Mouse (Mus musculus): ENCODE results near the gene Fam83e. TPM values are rescaled to one million over a fixed set of nuclear protein-coding genes. Genes with fewer than 3 reads are reported as not detected.

Fam83e gene
- polyA plus RNA-seq (2015; fragmentation: Nextera tagmentation; extraction: Ambion mirVana): 0.37 and 0.47 TPM in 2 replicates

DNA sequence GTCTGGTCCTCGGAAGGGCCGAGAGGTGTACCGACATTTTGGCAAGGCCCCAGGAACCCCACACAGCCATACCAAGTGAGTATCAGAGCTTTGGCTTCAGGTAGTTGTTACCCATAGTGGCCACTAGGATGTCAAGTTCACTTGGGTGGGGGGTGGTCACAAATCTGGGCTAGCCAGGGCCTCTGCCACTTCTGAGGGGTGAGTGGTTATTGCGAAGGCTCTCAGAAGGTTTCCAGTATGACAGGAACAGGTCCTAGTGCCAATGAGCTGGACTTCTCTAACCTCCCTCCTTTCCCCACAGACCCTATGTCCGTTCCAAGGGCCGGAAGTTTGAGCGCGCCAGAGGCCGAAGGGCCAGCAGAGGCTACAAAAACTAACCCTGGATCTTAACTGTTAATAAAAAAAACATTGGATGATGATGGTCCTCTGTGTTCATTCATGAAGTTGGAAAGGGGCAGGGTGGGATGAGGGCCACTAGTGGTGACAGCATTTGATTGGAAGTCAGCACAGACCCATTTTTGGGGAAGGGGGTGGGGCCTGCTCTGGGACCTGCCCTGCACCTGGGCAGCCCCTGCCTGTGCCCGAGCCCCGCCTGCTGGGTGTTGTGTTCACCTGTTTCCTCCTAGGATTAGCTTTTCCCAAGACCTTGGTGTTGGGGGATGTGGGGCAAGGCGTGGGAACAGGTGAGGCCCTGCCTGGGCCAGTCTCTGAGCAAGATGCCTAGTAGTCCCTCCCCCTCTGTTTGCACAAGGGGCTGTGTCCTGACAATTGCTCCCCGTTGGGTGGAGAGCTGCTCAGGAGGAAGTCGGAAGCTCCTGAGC, at the start of gene Fam83e:
TSS of gene Fam83e (plus strand) at position 800 of the 821 bp plus-strand sequence.
- H3K36me3 ChIP-seq: peaks cover 67% of the 10 kb centered on the region
- 78% methylated on average over 14 of the region's 14 CpGs for WGBS (ENCODE audit: insufficient replicate concordance)
- H3K9me3 ChIP-seq (replicated peaks): no peaks in the 10 kb centered on the region
- ATAC-seq (ENCODE audit: low read depth) (no peak), DNase-seq (no peak)
- H3K4me1 ChIP-seq (replicated peaks): peaks cover 46% of the 10 kb centered on the region
- peak within 1 kb of the TSS; percentile 96; the same call in 1 of the 2 replicates for H3K9ac ChIP-seq
- no peaks in the 10 kb centered on the region for H3K27me3 ChIP-seq
- peak within 1 kb of the TSS; percentile 87 for H3K27ac ChIP-seq
- H3K4me3 ChIP-seq (replicated peaks): peak within 1 kb of the TSS; percentile 81; the same call in 1 of the 2 replicates
- H3K4me2 ChIP-seq: peak within 1 kb of the TSS; percentile 73

DNA sequence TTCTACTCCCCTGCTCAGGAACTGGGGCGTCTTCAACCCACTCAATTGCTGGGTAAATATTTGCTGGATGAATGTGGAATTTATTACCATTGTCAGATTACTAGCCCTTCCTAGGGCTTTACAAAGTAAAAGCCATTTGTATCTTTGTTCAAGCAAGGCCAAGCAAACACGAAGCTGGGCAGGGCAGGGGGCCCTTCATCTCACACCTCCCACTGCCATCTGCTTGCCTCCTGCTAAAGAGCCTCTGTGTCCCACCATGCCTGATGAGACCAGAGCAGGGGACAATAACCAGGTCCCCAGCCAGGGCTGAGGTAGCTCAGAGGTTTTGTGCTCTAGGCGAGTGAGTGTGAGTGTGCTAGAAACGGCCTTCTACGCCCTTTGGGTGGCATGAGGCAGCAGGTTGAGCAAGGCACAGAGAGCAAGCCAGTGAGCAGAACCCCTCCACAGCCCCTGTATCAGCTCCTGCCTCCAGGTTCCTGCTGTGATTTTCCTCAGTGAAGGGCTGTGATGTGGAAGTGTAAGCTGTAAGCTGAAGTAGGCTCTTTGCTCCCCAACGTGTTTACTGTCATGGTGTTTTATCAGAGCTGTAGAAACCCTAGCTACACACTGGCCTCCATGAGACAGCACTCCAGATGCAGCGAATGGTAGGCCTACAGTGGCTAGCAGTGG, 43.3 kb upstream of the Fam83e start:
- WGBS (ENCODE audit: insufficient replicate concordance): 61% methylated on average over 7 of the region's 7 CpGs
- Histone ChIP-seq H3K27ac (no peak overlapping the region), H3K4me3 (replicated peaks) (no peak overlapping the region), H3K36me3 (no peaks in the 10 kb centered on the region), H3K4me2 (no peak overlapping the region), H3K9ac (no peak overlapping the region), H3K4me1 (replicated peaks) (peaks cover 19% of the 10 kb centered on the region), H3K27me3 (0 out of 2 replicates have a peak, but pooled peaks cover 7% of the 10 kb centered on the region), H3K9me3 (replicated peaks) (no peaks in the 10 kb centered on the region)
- ATAC-seq (ENCODE audit: low read depth) (no peak), DNase-seq (no peak)

DNA sequence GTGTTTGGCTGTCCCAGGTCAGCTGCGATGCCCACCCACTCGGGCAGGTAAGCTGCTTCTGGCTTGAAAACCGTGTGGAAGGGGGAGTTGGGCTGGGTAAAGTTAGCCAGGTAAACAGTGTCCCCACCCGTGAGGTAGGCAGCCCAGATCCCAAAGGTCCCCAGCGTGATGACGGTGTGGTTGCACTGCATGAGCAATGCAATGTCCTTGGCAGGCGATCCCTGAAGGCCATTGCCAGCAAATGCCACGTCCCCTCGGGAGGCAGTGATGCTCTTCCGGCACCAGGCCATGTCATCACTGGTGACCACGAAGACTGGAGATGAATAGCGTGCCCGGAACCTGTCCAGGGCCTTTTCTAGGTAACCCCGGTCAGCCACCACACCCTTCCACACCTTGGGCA, 42.5 kb upstream of the Fam83e start:
- no peak for DNase-seq
- no peak for ATAC-seq (ENCODE audit: low read depth)
- Histone ChIP-seq H3K9ac (no peak overlapping the region), H3K27ac (no peak overlapping the region), H3K4me1 (replicated peaks) (peaks cover 19% of the 10 kb centered on the region), H3K36me3 (no peaks in the 10 kb centered on the region), H3K4me3 (replicated peaks) (no peak overlapping the region), H3K4me2 (no peak overlapping the region), H3K9me3 (replicated peaks) (no peaks in the 10 kb centered on the region), H3K27me3 (0 out of 2 replicates have a peak, but pooled peaks cover 7% of the 10 kb centered on the region)
- 76% methylated on average over 14 of the region's 14 CpGs for WGBS (ENCODE audit: insufficient replicate concordance)

DNA sequence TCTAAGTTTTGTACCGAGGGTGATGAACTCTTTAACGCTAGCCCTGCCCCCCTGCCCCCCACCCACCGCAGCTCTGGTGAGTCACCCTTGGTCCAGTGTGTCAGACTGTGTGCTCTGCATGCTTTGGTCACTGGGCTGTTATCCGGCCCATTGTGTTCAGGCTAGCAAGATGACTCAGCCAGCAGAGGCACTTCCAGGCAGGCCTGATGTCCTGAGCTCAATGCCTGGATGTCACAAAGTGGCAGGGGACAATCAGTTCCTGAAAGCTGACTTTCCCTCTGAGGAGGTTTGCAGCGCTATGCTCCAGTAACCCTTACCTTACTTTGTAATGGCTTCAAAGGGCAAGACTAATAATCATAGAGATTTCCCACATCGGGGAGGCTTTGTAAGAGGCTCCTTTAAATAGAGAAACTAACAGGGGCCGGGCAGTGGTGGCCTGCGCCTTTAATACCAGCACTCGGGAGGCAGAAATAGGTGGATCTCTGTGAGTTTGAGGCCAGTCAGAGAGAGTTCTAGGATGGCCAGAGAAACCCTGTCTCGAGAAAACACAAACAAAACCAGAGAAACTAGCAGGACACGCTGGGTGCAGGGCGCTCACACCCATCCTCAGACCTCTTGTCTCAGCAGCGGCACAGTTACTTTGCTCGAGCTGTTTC, 40.9 kb upstream of the Fam83e start:
- Histone ChIP-seq H3K4me2 (no peak overlapping the region), H3K9me3 (replicated peaks) (no peaks in the 10 kb centered on the region), H3K27me3 (0 out of 2 replicates have a peak, but pooled peaks cover 8% of the 10 kb centered on the region), H3K4me3 (replicated peaks) (no peak overlapping the region), H3K27ac (no peak overlapping the region), H3K4me1 (replicated peaks) (peaks cover 19% of the 10 kb centered on the region), H3K36me3 (no peaks in the 10 kb centered on the region), H3K9ac (no peak overlapping the region)
- 65% methylated on average over 14 of the region's 14 CpGs for WGBS (ENCODE audit: insufficient replicate concordance)
- no peak for ATAC-seq (ENCODE audit: low read depth)
- DNase-seq: no peak

DNA sequence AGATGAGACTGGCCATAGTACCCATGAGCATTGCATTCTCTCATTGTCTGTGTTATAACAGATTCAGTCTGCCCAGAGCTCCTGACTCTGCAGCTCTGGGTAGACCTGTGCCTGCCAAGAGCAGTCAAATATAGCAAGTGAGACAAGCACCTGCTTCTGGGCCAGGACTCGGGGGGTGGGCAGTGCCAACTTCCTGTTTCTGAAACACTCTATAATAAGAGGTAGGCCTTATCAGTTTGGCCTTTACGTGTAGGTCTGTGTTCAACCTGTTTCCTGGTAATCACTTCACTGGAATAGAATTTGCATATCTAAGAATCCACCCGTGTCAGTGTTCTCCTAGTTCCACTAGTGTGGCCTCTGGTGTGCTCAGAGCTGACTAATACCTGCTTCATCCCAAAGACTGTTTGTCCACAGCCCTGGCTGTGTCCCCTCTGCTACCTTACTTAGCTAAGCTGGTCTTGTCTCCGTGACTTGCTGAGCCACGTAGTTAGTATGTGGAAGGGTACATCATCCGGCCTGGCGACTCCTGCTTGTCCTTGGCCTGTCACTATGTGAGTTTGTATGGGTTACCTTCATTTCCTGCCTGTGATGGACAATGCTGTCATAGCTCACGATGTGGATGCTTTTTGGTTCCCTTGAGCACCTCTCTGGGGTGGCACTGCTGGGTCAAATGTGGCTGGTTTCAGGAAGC, 39.8 kb upstream of the Fam83e start:
- H3K27ac ChIP-seq: no peak overlapping the region
- no peak overlapping the region for H3K4me3 ChIP-seq (replicated peaks)
- H3K36me3 ChIP-seq: no peaks in the 10 kb centered on the region
- ATAC-seq (ENCODE audit: low read depth) (no peak), DNase-seq (no peak)
- 46% methylated on average over 8 of the region's 8 CpGs for WGBS (ENCODE audit: insufficient replicate concordance)
- H3K9ac ChIP-seq: no peak overlapping the region
- H3K4me1 ChIP-seq (replicated peaks): peaks cover 22% of the 10 kb centered on the region
- H3K9me3 ChIP-seq (replicated peaks): no peaks in the 10 kb centered on the region
- no peak overlapping the region for H3K4me2 ChIP-seq
- 0 out of 2 replicates have a peak, but pooled peaks cover 5% of the 10 kb centered on the region for H3K27me3 ChIP-seq

DNA sequence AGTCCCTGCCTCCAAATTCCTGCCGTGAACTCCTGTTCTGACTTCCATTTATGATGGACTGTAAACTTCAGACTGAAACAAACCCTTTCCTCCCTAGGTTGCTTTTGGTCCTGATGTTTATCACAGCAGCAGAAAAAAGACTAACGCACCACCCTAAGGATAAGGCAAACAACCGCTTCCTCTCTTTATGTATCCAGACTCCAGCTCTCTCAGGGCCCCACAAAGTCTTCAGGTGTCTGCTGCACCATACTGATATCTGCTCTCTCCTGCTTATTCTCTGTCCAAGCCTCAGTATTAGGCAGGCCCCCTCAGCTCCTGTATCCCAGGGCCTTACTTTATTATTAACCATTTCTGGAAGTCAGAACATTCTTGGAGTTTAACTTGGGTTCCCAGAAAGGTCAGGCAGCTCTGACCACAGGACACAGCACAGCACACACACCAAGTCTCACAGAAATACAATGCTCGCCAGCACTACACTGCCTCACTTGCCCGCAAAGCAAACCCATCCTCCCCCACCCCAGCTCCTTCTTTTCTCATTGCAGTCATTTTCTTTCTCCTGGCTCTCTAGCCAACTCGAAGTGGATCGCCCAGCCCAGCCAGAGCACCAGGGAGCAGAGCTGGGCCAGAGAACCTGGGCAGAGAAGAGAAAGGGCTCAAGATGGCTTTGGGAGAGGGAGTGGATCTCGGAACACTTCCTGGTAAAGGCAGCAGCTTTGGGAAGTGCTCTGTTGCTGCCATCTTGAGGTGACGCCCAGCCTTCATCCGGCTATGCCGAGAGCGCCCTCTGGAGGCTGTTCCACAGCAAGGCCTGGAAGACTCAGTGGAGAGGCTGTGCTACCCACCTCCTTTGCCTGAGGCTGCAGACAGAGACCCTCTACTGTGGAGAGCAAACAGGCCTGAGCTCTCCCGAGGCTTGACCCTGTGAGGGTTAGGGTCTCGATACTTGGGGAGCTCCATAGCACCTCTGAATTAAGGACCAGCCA, 38.6 kb upstream of the Fam83e start:
- Histone ChIP-seq H3K4me1 (replicated peaks) (peaks cover 22% of the 10 kb centered on the region), H3K4me2 (peak overlapping the region; percentile 37), H3K9me3 (replicated peaks) (no peaks in the 10 kb centered on the region), H3K4me3 (replicated peaks) (no peak overlapping the region), H3K27me3 (peaks cover 5% of the 10 kb centered on the region; the same call in 1 of the 2 replicates), H3K27ac (no peak overlapping the region), H3K36me3 (no peaks in the 10 kb centered on the region), H3K9ac (peak overlapping the region; percentile 44; the same call in 1 of the 2 replicates)
- DNase-seq (peak; percentile 54), ATAC-seq (ENCODE audit: low read depth) (peak; percentile 54)
- WGBS (ENCODE audit: insufficient replicate concordance): 24% methylated on average over 14 of the region's 14 CpGs

DNA sequence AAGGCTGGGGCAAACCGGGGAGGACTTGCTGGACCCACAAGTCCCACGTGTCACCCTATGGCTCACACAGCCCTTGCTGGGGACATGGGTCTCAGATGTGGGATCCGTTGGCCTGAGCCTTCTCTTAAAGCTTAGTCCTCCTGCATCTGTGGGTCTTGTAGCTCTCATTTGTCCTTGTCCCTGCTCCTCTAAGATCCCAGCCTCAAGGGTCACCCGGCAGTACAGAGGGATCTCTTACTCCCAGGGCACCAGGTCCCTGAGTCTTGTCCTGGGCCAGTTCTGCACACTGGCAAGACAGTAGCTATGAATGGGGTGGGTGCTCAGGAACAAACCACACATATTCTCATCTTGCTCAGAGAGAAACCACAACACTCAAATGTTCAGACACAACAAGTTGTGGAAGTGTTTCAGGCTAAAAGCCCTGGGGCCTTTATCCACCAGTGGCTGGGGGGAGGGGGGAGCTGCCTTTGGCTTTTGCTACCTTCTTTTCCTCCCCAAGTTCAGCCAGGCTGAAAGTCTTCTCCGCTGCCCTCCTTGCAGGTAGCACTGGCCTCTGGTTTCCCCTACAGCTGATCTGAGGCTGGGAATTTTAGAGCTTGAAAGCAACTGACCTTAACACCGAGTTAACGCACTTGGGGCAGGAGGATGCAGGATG, 37.5 kb upstream of the Fam83e start, which contains the start of gene Ntn5:
TSS of gene Ntn5 (plus strand) at position 627 of the 655 bp plus-strand sequence.
- ATAC-seq (ENCODE audit: low read depth): no peak
- H3K4me3 ChIP-seq (replicated peaks): no peak within 1 kb of the TSS
- 66% methylated on average over 7 of the region's 7 CpGs for WGBS (ENCODE audit: insufficient replicate concordance)

DNA sequence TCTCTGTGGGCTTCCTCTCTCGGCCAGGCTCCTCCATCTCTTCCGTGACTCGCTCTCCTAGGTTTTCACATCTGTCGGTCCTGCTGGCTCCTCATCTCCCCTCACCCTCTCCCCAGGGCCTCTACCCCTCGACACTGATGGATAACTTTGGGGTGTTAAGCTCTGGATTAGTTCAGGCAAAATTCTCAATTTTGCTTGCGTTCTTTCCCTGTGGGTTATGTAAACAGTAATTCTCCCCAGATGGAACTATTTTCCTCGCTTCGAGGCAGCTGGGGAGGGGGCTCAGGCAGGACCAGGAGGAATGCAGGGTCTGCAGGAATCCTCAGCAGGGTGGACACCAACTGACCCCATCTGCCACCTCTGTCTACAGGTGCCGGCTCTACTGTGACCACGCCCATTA, 35.2 kb upstream of the Fam83e start:
- H3K36me3 ChIP-seq: no peaks in the 10 kb centered on the region
- DNase-seq: no peak
- 51% methylated on average over 10 of the region's 10 CpGs for WGBS (ENCODE audit: insufficient replicate concordance)
- H3K27me3 ChIP-seq: peaks cover 5% of the 10 kb centered on the region; the same call in 1 of the 2 replicates
- H3K9me3 ChIP-seq (replicated peaks): no peaks in the 10 kb centered on the region
- no peak overlapping the region for H3K4me3 ChIP-seq (replicated peaks)
- peaks cover 31% of the 10 kb centered on the region for H3K4me1 ChIP-seq (replicated peaks)
- H3K4me2 ChIP-seq: no peak overlapping the region
- H3K9ac ChIP-seq: no peak overlapping the region
- H3K27ac ChIP-seq: no peak overlapping the region
- no peak for ATAC-seq (ENCODE audit: low read depth)

More for the DNA sequence above, 37.5 kb upstream of the Fam83e start, which contains the start of gene Ntn5:
- DNase-seq: no peak
- no peak within 1 kb of the TSS for H3K27ac ChIP-seq
- peaks cover 5% of the 10 kb centered on the region; the same call in 1 of the 2 replicates for H3K27me3 ChIP-seq
- H3K9me3 ChIP-seq (replicated peaks): no peaks in the 10 kb centered on the region
- H3K9ac ChIP-seq: no peak within 1 kb of the TSS
- H3K36me3 ChIP-seq: no peaks in the 10 kb centered on the region
- peaks cover 22% of the 10 kb centered on the region for H3K4me1 ChIP-seq (replicated peaks)
- H3K4me2 ChIP-seq: no peak within 1 kb of the TSS

DNA sequence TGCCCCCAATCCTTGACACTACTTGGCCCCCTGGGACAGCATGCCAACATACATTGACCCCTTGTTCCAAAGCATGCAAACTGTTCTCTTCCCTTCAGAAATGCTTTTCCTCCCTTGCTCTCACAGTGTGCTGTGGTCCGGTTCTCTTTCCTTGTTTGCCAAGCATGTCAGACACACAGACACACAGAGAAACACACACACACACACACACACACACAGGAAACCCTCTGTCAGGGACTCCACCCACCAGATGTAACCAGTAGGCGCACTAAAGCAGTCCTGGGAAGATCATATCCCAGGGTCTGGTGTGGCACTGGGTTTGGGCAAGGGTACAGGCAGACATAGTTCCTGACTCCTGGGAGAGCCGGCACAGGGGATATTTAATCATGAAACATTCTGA, 34.2 kb upstream of the Fam83e start:
- Histone ChIP-seq H3K9ac (no peak overlapping the region), H3K4me3 (replicated peaks) (no peak overlapping the region), H3K9me3 (replicated peaks) (no peaks in the 10 kb centered on the region), H3K36me3 (no peaks in the 10 kb centered on the region), H3K4me1 (replicated peaks) (peaks cover 21% of the 10 kb centered on the region), H3K4me2 (no peak overlapping the region), H3K27ac (no peak overlapping the region), H3K27me3 (peaks cover 5% of the 10 kb centered on the region; the same call in 1 of the 2 replicates)
- DNase-seq (no peak), ATAC-seq (ENCODE audit: low read depth) (no peak)
- WGBS (ENCODE audit: insufficient replicate concordance): 58% methylated on average over 3 of the region's 3 CpGs

All from liver, embryonic 13.5 days (tissue).